Mouse (Mus musculus): ENCODE results near the gene Gm20219. TPM values are rescaled to one million over a fixed set of nuclear protein-coding genes. Genes with fewer than 3 reads are reported as not detected.
A peak's percentile ranks its signal among the peaks of the same experiment; 100 is the strongest.

Gm20219 gene
- polyA plus RNA-seq, 1 experiment: 0.28 TPM

- no peaks in the 10 kb centered on the region for H3K79me2 ChIP-seq (ENCODE audit: control insufficient read depth, insufficient read depth)
- no peak overlapping the region for H3K4me2 ChIP-seq (ENCODE audit: low read depth)
- H3K36me3 ChIP-seq (ENCODE audit: control insufficient read depth, insufficient read depth): no peaks in the 10 kb centered on the region
- no peak overlapping the region for H3ac ChIP-seq (ENCODE audit: control insufficient read depth, insufficient read length)
- no peak overlapping the region for H3K4me3 ChIP-seq
- no peak for TF ChIP-seq POLR2AphosphoS2 (IDR thresholded peaks at IDR 0.05; ENCODE audit: insufficient read length, low read depth)
- no peak for TF ChIP-seq MYOG (IDR thresholded peaks at IDR 0.05; ENCODE audit: control insufficient read depth in 1 of 3, insufficient read depth in 1 of 3, insufficient read length in 2 of 3, low read depth in 2 of 3)
- TF ChIP-seq REST (IDR thresholded peaks at IDR 0.05; ENCODE audit: insufficient read depth, insufficient read length): no peak
- TF ChIP-seq USF1 (IDR thresholded peaks at IDR 0.05; ENCODE audit: low read depth): no peak
- no peak for TF ChIP-seq SRF (IDR thresholded peaks at IDR 0.05; ENCODE audit: control insufficient read depth, insufficient read length, low read depth)
- no peak for TF ChIP-seq TCF3 (IDR thresholded peaks at IDR 0.05; ENCODE audit: insufficient read length, low read depth)
- TF ChIP-seq CEBPB (IDR thresholded peaks at IDR 0.05; ENCODE audit: insufficient read depth, poor library complexity, severe bottlenecking): no peak
- no peak for TF ChIP-seq POLR2A (IDR thresholded peaks at IDR 0.05; ENCODE audit: insufficient read length, low read depth)
- no peak for TF ChIP-seq E2F4 (IDR thresholded peaks at IDR 0.05; ENCODE audit: insufficient read depth)
- no peak for TF ChIP-seq MYOD1 (IDR thresholded peaks at IDR 0.05; ENCODE audit: control insufficient read depth in 1 of 3, insufficient read length in 2 of 3, low read depth in 2 of 3)
- TF ChIP-seq MAX (IDR thresholded peaks at IDR 0.05; ENCODE audit: low read depth): no peak
- TF ChIP-seq TCF12 (IDR thresholded peaks at IDR 0.05; ENCODE audit: insufficient read depth, poor library complexity, severe bottlenecking): no peak
- no peaks in the 10 kb centered on the region for H3K27me3 ChIP-seq (ENCODE audit: control insufficient read depth, insufficient read depth, insufficient read length)
Measured at GRCm38 (mm10) chr17:56544699-56545387, 9.3 kb downstream of the Gm20219 start.

GRCm38 (mm10) chr17:56543684-56544224, 10.4 kb downstream of the Gm20219 start:
- H3K27me3 ChIP-seq (ENCODE audit: control insufficient read depth, insufficient read depth, insufficient read length): no peaks in the 10 kb centered on the region
- no peak overlapping the region for H3K4me3 ChIP-seq
- no peak overlapping the region for H3ac ChIP-seq (ENCODE audit: control insufficient read depth, insufficient read length)
- no peaks in the 10 kb centered on the region for H3K36me3 ChIP-seq (ENCODE audit: control insufficient read depth, insufficient read depth)
- H3K79me2 ChIP-seq (ENCODE audit: control insufficient read depth, insufficient read depth): no peaks in the 10 kb centered on the region
- H3K4me2 ChIP-seq (ENCODE audit: low read depth): no peak overlapping the region
- TF ChIP-seq TCF3 (IDR thresholded peaks at IDR 0.05; ENCODE audit: insufficient read length, low read depth): no peak
- TF ChIP-seq E2F4 (IDR thresholded peaks at IDR 0.05; ENCODE audit: insufficient read depth): no peak
- TF ChIP-seq USF1 (IDR thresholded peaks at IDR 0.05; ENCODE audit: low read depth): no peak

GRCm38 (mm10) chr17:56542736-56543135, 11.5 kb downstream of the Gm20219 start:
- no peak for TF ChIP-seq SRF (IDR thresholded peaks at IDR 0.05; ENCODE audit: control insufficient read depth, insufficient read length, low read depth)
- no peak for TF ChIP-seq E2F4 (IDR thresholded peaks at IDR 0.05; ENCODE audit: insufficient read depth)
- no peak for TF ChIP-seq CEBPB (IDR thresholded peaks at IDR 0.05; ENCODE audit: insufficient read depth, poor library complexity, severe bottlenecking)
- no peak for TF ChIP-seq TCF3 (IDR thresholded peaks at IDR 0.05; ENCODE audit: insufficient read length, low read depth)
- TF ChIP-seq POLR2AphosphoS2 (IDR thresholded peaks at IDR 0.05; ENCODE audit: insufficient read length, low read depth): no peak
- no peak for TF ChIP-seq USF1 (IDR thresholded peaks at IDR 0.05; ENCODE audit: low read depth)
- no peak for TF ChIP-seq MAX (IDR thresholded peaks at IDR 0.05; ENCODE audit: low read depth)
- TF ChIP-seq REST (IDR thresholded peaks at IDR 0.05; ENCODE audit: insufficient read depth, insufficient read length): no peak
- TF ChIP-seq MYOD1 (IDR thresholded peaks at IDR 0.05; ENCODE audit: control insufficient read depth in 1 of 3, insufficient read length in 2 of 3, low read depth in 2 of 3): no peak
- TF ChIP-seq POLR2A (IDR thresholded peaks at IDR 0.05; ENCODE audit: insufficient read length, low read depth): no peak
- TF ChIP-seq TCF12 (IDR thresholded peaks at IDR 0.05; ENCODE audit: insufficient read depth, poor library complexity, severe bottlenecking): no peak
- Histone ChIP-seq H3K27me3 (ENCODE audit: control insufficient read depth, insufficient read depth, insufficient read length) (no peaks in the 10 kb centered on the region), H3K36me3 (ENCODE audit: control insufficient read depth, insufficient read depth) (no peaks in the 10 kb centered on the region), H3K4me2 (ENCODE audit: low read depth) (no peak overlapping the region), H3K79me2 (ENCODE audit: control insufficient read depth, insufficient read depth) (no peaks in the 10 kb centered on the region), H3K4me3 (no peak overlapping the region), H3ac (ENCODE audit: control insufficient read depth, insufficient read length) (no peak overlapping the region)

GRCm38 (mm10) chr17:56540562-56540975, 13.6 kb downstream of the Gm20219 start:
- Histone ChIP-seq H3K79me2 (ENCODE audit: control insufficient read depth, insufficient read depth) (no peaks in the 10 kb centered on the region), H3K27me3 (ENCODE audit: control insufficient read depth, insufficient read depth, insufficient read length) (no peaks in the 10 kb centered on the region), H3K4me3 (no peak overlapping the region), H3K36me3 (ENCODE audit: control insufficient read depth, insufficient read depth) (no peaks in the 10 kb centered on the region), H3ac (ENCODE audit: control insufficient read depth, insufficient read length) (no peak overlapping the region), H3K4me2 (ENCODE audit: low read depth) (peak overlapping the region; percentile 42)
- no peak for TF ChIP-seq TCF12 (IDR thresholded peaks at IDR 0.05; ENCODE audit: insufficient read depth, poor library complexity, severe bottlenecking)
- no peak for TF ChIP-seq E2F4 (IDR thresholded peaks at IDR 0.05; ENCODE audit: insufficient read depth)
- TF ChIP-seq MAX (IDR thresholded peaks at IDR 0.05; ENCODE audit: low read depth): no peak
- TF ChIP-seq POLR2A (IDR thresholded peaks at IDR 0.05; ENCODE audit: insufficient read length, low read depth): no peak
- no peak for TF ChIP-seq CEBPB (IDR thresholded peaks at IDR 0.05; ENCODE audit: insufficient read depth, poor library complexity, severe bottlenecking)
- TF ChIP-seq REST (IDR thresholded peaks at IDR 0.05; ENCODE audit: insufficient read depth, insufficient read length): no peak
- no peak for TF ChIP-seq USF1 (IDR thresholded peaks at IDR 0.05; ENCODE audit: low read depth)
- no peak for TF ChIP-seq MYOG (IDR thresholded peaks at IDR 0.05; ENCODE audit: control insufficient read depth in 1 of 3, insufficient read depth in 1 of 3, insufficient read length in 2 of 3, low read depth in 2 of 3)
- TF ChIP-seq MYOD1 (IDR thresholded peaks at IDR 0.05; ENCODE audit: control insufficient read depth in 1 of 3, insufficient read length in 2 of 3, low read depth in 2 of 3): no peak
- no peak for TF ChIP-seq TCF3 (IDR thresholded peaks at IDR 0.05; ENCODE audit: insufficient read length, low read depth)

- Histone ChIP-seq H3K79me2 (ENCODE audit: control insufficient read depth, insufficient read depth) (no peaks in the 10 kb centered on the region), H3K4me2 (ENCODE audit: low read depth) (no peak overlapping the region), H3ac (ENCODE audit: control insufficient read depth, insufficient read length) (no peak overlapping the region), H3K4me3 (no peak overlapping the region), H3K27me3 (ENCODE audit: control insufficient read depth, insufficient read depth, insufficient read length) (no peaks in the 10 kb centered on the region), H3K36me3 (ENCODE audit: control insufficient read depth, insufficient read depth) (no peaks in the 10 kb centered on the region)
- TF ChIP-seq SRF (IDR thresholded peaks at IDR 0.05; ENCODE audit: control insufficient read depth, insufficient read length, low read depth) (no peak), TCF12 (IDR thresholded peaks at IDR 0.05; ENCODE audit: insufficient read depth, poor library complexity, severe bottlenecking) (no peak), POLR2AphosphoS2 (IDR thresholded peaks at IDR 0.05; ENCODE audit: insufficient read length, low read depth) (no peak), MAX (IDR thresholded peaks at IDR 0.05; ENCODE audit: low read depth) (no peak), MYOG (IDR thresholded peaks at IDR 0.05; ENCODE audit: control insufficient read depth in 1 of 3, insufficient read depth in 1 of 3, insufficient read length in 2 of 3, low read depth in 2 of 3) (no peak), REST (IDR thresholded peaks at IDR 0.05; ENCODE audit: insufficient read depth, insufficient read length) (no peak), E2F4 (IDR thresholded peaks at IDR 0.05; ENCODE audit: insufficient read depth) (no peak), CEBPB (IDR thresholded peaks at IDR 0.05; ENCODE audit: insufficient read depth, poor library complexity, severe bottlenecking) (no peak), MYOD1 (IDR thresholded peaks at IDR 0.05; ENCODE audit: control insufficient read depth in 1 of 3, insufficient read length in 2 of 3, low read depth in 2 of 3) (no peak), USF1 (IDR thresholded peaks at IDR 0.05; ENCODE audit: low read depth) (no peak)
Measured at GRCm38 (mm10) chr17:56537912-56538311, 16.3 kb downstream of the Gm20219 start.
